Mouse (Mus musculus) forebrain, embryonic 11.5 days (tissue): Measurements from ENCODE around the gene Chat. TPM values are rescaled to one million over a fixed set of nuclear protein-coding genes. Genes with fewer than 3 reads are reported as not detected.

Experiments
- ATAC-seq: fragments of 200-750 bp; cut with Nextera tagmentation; replicated peaks from 2 replicates; pipeline ENCODE4 v1.8.0; 2017; ENCODE audit warnings: moderate TSS enrichment; ENCODE audit not compliant: low FRiP score
- DNase-seq: peaks from one replicate; pipeline ENCODE4 v3.0.0-alpha.2; 2017; ENCODE audit warnings: low spot score
- H3K27ac ChIP-seq: fragments of 300-500 bp; sonication (generic); 2 replicates; pipeline ENCODE4 v1.5.1; 2014; ENCODE audit warnings: low read depth, low read length
- H3K27me3 ChIP-seq: fragments of 300-500 bp; sonication (generic); 2 replicates; pipeline ENCODE4 v1.6.1; 2014; ENCODE audit warnings: mild to moderate bottlenecking, low read length, mixed read lengths; ENCODE audit not compliant: control insufficient read depth, insufficient read depth
- H3K36me3 ChIP-seq: fragments of 300-500 bp; sonication (generic); 2 replicates; pipeline ENCODE4 v1.6.1; 2014; ENCODE audit warnings: mild to moderate bottlenecking, low read length, moderate library complexity, mixed read lengths; ENCODE audit not compliant: control insufficient read depth, insufficient read depth
- H3K4me1 ChIP-seq: fragments of 300-500 bp; sonication (generic); replicated peaks from 2 replicates; pipeline ENCODE4 v1.6.1; 2014; ENCODE audit warnings: low read length, mixed read lengths; ENCODE audit not compliant: control insufficient read depth, insufficient read depth
- H3K4me2 ChIP-seq: fragments of 300-500 bp; sonication (generic); 2 replicates; pipeline ENCODE4 v1.6.1; 2014; ENCODE audit warnings: low read depth, mild to moderate bottlenecking, low read length, moderate library complexity, mixed read lengths; ENCODE audit not compliant: severe bottlenecking
- H3K4me3 ChIP-seq: fragments of 300-500 bp; sonication (generic); 2 replicates; pipeline ENCODE4 v1.5.1; 2014; ENCODE audit warnings: low read depth, low read length
- H3K9ac ChIP-seq: fragments of 300-500 bp; sonication (generic); 2 replicates; pipeline ENCODE4 v1.6.1; 2014; ENCODE audit warnings: low read length
- H3K9me3 ChIP-seq: fragments of 300-500 bp; sonication (generic); 2 replicates; pipeline ENCODE4 v1.6.1; 2016; ENCODE audit warnings: low read length, mixed read lengths; ENCODE audit not compliant: control insufficient read depth
- WGBS: fragments of 180-500 bp; shearing (Covaris S2); extraction: QIAGEN DNeasy Blood & Tissue Kit; methylation state at CpG from one replicate; pipeline ENCODE4 v1.1.7; 2014; 5-methylcytosine and 5-hydroxymethylcytosine counted together
- polyA plus RNA-seq: library from polyadenylated mRNA; unstranded; fragments of >200 nt; fragmentation: Nextera tagmentation; extraction: Ambion mirVana; gene quantifications from 2 replicates; pipeline ENCODE4 v1.2.1, GENCODE M21; 2014

Gene Chat
- polyA plus RNA-seq, 1 experiment from 2014 or later = not detected

DNA sequence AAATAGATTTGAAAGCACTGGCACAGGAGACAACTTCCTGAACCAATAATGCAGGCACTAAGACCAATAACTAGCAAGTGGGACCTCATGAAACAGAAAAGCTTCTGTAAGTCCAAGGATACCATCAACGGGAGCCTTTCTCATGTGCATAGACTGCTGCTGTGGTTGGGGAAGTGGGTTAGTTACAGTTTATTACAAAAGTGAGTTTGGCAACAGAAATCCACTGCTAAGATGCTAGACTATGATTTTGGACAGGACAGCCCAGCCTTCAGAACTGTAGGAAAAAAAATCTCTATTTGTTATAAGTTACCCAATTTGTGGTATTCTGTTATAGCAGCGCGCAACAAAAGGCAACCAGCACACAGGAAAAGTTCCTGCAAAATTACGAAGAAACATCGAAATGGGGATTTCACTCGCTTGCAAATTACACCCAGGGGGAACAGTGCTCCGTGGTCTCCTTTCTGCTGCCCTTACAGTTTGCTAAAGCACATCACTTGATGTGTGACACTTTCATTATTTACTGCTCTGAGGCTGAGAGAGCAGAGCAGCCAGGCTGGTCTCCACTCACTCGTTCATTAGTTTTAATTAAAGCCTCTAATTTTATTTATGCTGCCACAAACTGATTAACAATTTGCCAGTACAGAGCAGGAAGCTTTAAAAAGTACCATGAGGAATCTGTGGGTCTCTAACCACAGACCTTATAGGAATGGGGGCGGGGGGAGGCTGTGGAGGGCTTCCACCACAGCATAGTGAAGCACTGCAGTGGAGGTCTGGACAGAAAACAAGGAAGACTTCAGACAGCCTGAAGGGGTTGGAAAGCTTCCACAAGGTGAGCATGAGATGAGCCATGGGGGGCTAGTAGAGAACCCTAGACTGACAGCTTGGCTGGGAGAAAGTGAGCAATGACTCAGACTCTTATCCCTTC, 37.2 kb upstream of the Chat start:
- H3K4me1 ChIP-seq = no peaks in the 10 kb centered on the region
- H3K27me3 ChIP-seq = no peaks in the 10 kb centered on the region
- H3K36me3 ChIP-seq = no peaks in the 10 kb centered on the region
- no peak overlapping the region for H3K4me2 ChIP-seq
- no peaks in the 10 kb centered on the region for H3K9me3 ChIP-seq
- no peak overlapping the region for H3K4me3 ChIP-seq
- ATAC-seq (no peak), DNase-seq (no peak)
- 73% methylated on average over 9 of the region's 9 CpGs for WGBS
- no peak overlapping the region for H3K27ac ChIP-seq
- no peak overlapping the region for H3K9ac ChIP-seq

DNA sequence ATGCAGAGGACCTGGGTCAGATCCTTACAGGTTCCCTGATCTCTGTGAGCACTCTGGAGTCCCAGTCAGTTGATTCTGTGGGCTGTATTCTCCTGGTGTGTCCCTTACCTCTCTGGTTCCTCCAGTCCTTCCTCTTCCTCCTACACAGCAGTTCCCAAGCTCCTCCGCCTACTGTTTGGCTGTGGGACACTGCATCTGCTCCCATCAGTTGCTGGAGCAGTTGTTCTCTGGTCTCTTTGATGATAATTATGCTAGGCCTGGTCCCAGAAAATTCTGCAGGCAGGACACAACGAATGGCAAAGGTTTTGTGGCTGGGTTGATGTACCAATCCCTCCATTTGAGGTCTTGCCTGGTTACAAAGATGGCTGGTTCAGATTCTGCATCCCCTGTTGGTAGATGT, 35.5 kb upstream of the Chat start:
- H3K27me3 ChIP-seq = no peaks in the 10 kb centered on the region
- H3K9ac ChIP-seq = no peak overlapping the region
- no peak for ATAC-seq
- H3K9me3 ChIP-seq = no peaks in the 10 kb centered on the region
- H3K4me2 ChIP-seq = no peak overlapping the region
- DNase-seq = no peak
- 77% methylated on average over 2 of the region's 2 CpGs for whole genome bisulfite sequencing
- no peak overlapping the region for H3K4me3 ChIP-seq
- no peak overlapping the region for H3K27ac ChIP-seq
- no peaks in the 10 kb centered on the region for H3K4me1 ChIP-seq
- no peaks in the 10 kb centered on the region for H3K36me3 ChIP-seq

DNA sequence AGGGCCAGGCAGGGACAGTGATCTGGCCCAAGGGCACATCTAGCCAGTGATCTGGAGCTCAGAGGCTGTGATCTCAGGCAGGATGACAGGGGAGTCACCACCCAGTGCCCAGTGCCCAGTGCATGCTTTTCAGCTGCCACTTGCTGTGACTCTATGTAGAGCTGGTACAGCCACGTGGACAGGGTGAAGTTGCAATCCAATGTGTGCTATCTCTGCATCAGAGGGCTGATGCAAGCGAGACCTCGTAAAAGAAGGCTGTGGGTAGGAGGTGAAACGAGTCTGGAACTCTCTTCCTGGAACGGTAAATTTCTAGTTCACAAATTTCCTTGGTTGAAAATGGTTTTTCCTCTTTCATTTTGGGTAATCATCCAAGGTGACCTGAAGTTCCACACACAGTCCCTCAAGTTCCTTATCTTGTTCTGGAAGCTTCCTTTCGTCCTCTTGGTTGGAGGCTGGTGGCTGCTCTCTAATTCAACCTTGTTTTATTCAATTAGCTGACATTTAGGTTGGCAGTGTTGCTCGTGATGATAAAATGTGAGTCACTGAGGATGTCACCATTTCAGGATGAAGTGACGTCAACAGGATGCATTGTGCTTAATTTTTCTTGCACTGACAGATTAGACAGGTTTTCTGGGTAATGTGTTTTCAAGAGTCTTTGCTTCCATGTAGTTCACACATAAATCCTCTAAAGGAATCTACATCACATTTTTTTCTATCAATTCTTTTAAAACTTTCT, 30.5 kb upstream of the Chat start:
- H3K4me3 ChIP-seq = no peak overlapping the region
- H3K4me2 ChIP-seq = no peak overlapping the region
- no peak overlapping the region for H3K9ac ChIP-seq
- H3K9me3 ChIP-seq = no peaks in the 10 kb centered on the region
- DNase-seq = no peak
- H3K36me3 ChIP-seq = no peaks in the 10 kb centered on the region
- H3K27ac ChIP-seq = no peak overlapping the region
- no peaks in the 10 kb centered on the region; the same call in 1 of the 2 replicates for H3K4me1 ChIP-seq
- ATAC-seq = no peak
- WGBS = 79% methylated on average over 8 of the region's 8 CpGs
- H3K27me3 ChIP-seq = no peaks in the 10 kb centered on the region

DNA sequence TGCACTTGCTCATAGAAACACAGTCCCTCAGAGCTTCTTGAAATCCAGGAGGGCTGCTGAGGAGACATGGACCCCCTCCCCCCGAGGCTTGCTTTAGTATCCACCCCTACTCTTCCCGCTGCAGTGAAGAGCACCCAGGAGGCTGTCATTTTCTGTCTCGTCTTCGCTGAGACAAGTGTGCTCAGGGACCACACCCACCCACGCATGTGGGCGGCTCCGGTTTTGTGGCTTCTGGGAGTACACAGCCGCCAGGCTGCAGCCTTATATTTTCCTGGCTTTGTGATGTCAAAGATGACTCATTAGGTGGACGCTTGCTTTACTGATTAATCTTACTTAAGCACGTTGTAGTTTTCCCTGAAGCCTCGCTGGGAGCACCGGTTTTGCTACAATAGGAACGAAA, 26.7 kb upstream of the Chat start:
- Histone ChIP-seq H3K4me3 (no peak overlapping the region), H3K27ac (no peak overlapping the region), H3K9ac (no peak overlapping the region), H3K4me2 (peak overlapping the region; percentile 29; the same call in 1 of the 2 replicates), H3K4me1 (no peaks in the 10 kb centered on the region; the same call in 1 of the 2 replicates), H3K27me3 (no peaks in the 10 kb centered on the region), H3K9me3 (no peaks in the 10 kb centered on the region), H3K36me3 (no peaks in the 10 kb centered on the region)
- no peak for DNase-seq
- no peak for ATAC-seq
- 22% methylated on average over 13 of the region's 13 CpGs for WGBS

DNA sequence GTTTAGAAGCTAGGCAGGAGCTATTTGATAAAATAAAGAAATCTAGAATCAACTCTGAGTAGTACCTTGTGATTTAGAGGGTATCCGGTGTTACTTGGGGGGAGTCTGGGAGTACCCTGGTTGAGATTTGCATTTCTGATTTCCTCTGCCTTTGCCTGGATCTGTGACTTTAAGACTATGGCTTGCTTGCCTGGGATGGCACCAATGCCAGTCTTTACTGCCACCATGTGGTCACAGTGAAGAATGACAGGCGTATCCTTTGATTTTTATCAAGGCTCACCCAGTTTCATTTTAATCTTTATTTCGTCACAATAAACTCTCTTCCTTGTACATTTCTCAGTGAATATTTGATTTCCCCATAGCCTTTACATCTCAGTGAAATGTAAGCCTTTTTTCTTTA, 16.3 kb upstream of the Chat start:
- no peak for DNase-seq
- no peaks in the 10 kb centered on the region for H3K27me3 ChIP-seq
- WGBS = 11% methylated on average over 3 of the region's 3 CpGs
- H3K4me1 ChIP-seq = no peaks in the 10 kb centered on the region
- no peak overlapping the region for H3K4me2 ChIP-seq
- H3K9me3 ChIP-seq = no peaks in the 10 kb centered on the region
- H3K36me3 ChIP-seq = no peaks in the 10 kb centered on the region
- H3K9ac ChIP-seq = no peak overlapping the region
- no peak overlapping the region for H3K27ac ChIP-seq
- no peak for ATAC-seq
- H3K4me3 ChIP-seq = no peak overlapping the region

DNA sequence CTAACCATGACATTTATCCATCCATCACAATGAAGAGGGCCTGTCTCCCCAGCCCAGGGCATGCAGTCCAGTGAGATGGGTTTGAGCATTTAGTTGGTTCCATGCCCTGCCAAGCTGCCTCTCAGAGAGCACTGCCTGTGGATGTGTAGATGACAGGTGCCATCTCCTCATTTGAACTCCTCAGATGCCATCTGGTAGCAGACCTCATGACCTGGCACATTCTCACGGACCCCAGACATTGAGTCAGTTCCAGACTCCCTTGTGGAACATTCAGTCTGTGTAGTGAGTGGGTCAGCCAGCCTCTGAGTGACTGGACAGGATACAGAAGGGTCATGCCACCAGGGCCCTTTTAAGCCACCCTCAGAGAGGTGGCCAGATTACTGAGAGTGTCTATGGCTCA, 11.8 kb upstream of the Chat start:
- Histone ChIP-seq H3K27me3 (no peaks in the 10 kb centered on the region), H3K36me3 (no peaks in the 10 kb centered on the region), H3K27ac (no peak overlapping the region), H3K9ac (no peak overlapping the region), H3K9me3 (no peaks in the 10 kb centered on the region), H3K4me2 (no peak overlapping the region), H3K4me1 (no peaks in the 10 kb centered on the region), H3K4me3 (no peak overlapping the region)
- DNase-seq (no peak), ATAC-seq (no peak)
- WGBS = 67% methylated on average over 1 of the region's 1 CpGs

DNA sequence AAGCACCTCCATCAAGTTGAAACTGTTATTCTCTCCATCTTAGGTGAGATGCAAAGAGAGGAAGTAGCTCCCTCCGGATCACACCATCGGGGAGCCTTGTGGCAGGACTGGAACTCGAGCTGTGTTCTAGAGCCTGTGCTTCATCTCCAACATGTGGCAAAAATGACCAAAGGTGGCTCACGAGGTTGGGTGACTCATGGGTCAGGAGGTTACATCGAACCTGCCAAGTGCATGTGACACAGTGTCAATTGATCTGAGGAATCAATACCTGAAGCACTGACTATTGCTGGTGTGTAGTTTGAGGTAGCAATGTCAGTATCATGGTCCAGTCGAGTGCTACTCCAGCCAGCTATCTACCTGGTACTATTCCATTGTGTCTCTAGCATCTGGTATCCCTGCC, 10.8 kb upstream of the Chat start:
- no peaks in the 10 kb centered on the region for H3K27me3 ChIP-seq
- H3K27ac ChIP-seq = no peak overlapping the region
- DNase-seq = no peak
- H3K4me2 ChIP-seq = no peak overlapping the region
- H3K9me3 ChIP-seq = no peaks in the 10 kb centered on the region
- H3K36me3 ChIP-seq = no peaks in the 10 kb centered on the region
- H3K4me1 ChIP-seq = no peaks in the 10 kb centered on the region
- ATAC-seq = no peak
- H3K9ac ChIP-seq = no peak overlapping the region
- H3K4me3 ChIP-seq = no peak overlapping the region
- WGBS = 79% methylated on average over 6 of the region's 6 CpGs

DNA sequence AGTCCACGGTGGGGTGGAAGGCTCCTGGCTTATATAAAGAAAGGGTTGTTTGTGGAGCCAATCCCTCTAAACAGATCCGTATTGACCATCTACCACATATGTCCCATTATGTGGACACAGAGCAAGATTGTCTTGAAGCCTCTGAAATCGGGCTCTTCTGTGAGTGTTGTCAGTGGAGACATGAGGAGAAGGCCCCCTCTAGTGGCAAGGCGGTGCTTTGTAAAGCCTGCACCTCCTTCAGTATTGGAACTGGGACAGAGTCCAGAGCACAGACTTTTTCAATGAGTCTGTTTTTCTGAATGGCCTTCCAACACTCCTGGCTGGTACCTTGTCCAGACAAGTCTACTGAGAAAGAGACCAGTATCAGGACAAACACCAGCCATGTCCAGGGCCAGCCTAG, 7.2 kb upstream of the Chat start:
- H3K27me3 ChIP-seq = no peaks in the 10 kb centered on the region; the same call in 1 of the 2 replicates
- peak; percentile 77 for DNase-seq
- no peaks in the 10 kb centered on the region for H3K36me3 ChIP-seq
- WGBS = 6% methylated on average over 4 of the region's 4 CpGs
- H3K4me2 ChIP-seq = no peak overlapping the region
- no peak overlapping the region for H3K27ac ChIP-seq
- ATAC-seq = no peak
- H3K4me3 ChIP-seq = no peak overlapping the region
- no peaks in the 10 kb centered on the region for H3K9me3 ChIP-seq
- no peak overlapping the region for H3K9ac ChIP-seq
- H3K4me1 ChIP-seq = no peaks in the 10 kb centered on the region
